Mouse (Mus musculus) layer of hippocampus, postnatal 36 days (tissue): ENCODE data around the gene Tenm3. TPM values are rescaled to one million over a fixed set of nuclear protein-coding genes. Genes with fewer than 3 reads are reported as not detected.

Source experiments
- DNase-seq, 2 experiments: peaks; one replicate each; pipeline ENCODE4 v3.0.0; 2022
- total RNA-seq, 2 experiments: library from RNA; stranded (reverse); gene quantifications; 2 replicates each; pipeline ENCODE4 v1.2.3; 2021

The Tenm3 gene
- total RNA-seq, 2 experiments from 2014 or later, result 75.0 to 76.7 TPM

DNA sequence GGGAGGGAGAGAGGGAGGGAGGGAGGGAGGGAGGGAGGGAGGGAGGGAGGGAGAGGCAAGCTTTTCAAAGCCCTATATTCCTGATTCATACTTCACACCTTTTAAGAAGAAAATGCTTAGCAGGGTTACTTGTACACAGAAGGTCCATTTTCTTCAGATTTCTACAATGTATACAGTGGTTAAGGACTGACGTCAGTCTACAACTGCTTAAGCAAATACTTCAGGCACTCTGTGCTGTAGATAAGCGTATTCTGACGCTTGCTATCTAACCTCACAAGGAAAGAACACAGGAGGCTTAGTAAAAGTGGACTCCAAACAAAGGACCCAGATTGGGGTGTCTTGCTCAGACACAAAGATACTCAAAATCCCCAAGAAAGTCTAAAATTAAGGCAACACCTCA is 34.6 kb downstream of the Tenm3 start:
- no peak for DNase-seq

DNA sequence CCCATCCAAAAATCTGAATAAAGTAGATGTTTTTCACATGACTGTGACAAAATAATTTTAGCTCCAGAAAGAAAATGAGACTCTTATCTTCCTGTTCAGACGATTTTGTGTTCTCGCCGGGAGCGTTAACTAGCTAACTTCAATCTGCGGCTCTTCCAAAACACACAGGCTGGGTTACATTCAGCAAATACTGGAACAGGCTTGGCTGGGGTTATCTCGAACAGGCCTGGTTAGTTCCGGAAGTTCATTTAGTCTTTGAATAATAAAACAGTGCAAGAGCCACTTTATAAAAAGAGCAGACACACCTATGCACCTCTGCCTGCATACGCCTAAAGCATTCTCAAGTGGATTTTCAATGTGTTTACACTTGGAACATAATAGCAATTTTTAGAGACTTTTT is 40.7 kb downstream of the Tenm3 start:
- DNase-seq, result no peak

DNA sequence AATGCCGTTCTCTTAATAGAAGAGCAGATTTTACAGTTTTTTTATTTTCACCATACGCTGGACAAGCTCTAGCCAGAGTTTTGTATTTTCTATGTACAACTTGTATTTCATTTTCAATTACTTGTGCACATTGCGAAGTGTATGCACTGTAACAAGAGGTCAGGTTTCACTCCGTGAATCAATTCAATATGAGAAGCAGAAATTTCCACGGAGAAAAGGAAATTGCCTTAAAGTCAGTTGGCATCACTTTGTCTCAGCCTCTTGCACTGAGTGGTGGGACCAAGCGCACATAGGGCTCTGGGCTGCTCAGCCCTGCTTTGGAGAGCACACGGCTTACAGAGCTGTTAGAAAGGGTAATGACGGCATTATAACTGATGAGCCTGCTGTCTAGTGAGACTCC is 41.5 kb downstream of the Tenm3 start:
- no peak for DNase-seq

DNA sequence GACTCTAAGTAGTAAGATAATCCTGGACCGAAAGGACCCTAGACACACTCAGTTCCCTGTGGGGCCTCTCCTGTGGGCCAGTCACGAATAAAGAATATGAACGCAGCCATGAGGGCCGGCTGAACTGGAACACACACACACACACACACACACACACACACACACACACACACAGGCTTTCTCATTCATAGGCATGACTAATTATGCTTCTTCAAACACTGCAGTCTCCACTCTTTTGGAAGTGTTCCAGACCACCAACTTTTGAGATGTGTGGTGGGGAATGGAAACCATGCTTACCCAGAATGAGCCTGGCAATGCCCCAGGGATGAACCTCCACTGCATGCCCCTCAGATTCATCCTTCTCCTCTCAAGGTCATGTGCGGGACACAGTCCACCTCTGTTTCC is 45.8 kb downstream of the Tenm3 start:
- DNase-seq, result no peak

DNA sequence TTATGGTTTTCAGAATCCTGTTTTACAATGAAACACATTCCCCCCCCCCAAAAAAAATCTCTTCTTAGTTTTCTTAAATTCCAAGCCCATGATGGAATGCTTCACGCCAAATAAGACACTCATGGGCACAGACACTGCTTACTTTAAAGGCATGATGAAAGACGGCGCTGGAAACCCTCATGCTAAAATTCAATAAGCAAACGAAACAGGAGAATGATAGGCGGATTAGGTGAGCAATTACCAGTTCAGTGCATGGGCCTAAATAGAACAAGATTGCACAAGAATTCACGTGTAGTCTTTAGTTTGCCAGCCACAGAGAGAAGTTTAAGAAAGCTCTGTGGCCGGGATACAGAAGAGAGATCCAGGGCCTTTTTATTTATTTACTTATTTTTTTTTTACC is 49.5 kb downstream of the Tenm3 start:
- no peak for DNase-seq

DNA sequence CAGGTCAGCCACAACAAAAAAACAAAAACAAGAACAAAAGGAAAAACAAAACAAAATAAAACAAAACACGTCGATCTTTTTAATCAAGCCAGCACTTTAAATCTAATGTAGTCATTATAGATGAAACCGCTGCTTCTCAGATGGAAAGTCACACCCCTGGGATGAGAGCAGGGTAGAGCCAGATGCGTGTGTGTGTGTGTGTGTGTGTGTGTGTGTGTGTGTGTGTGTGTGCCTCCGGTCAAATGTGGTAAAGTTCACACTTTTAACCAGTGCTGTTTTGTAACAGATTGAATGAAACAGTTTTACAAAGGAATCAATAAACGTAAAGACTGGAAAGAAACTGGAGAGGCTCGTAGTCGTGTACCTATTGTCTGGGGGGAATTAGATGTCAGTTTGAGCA is 50.0 kb downstream of the Tenm3 start:
- no peak for DNase-seq

DNA sequence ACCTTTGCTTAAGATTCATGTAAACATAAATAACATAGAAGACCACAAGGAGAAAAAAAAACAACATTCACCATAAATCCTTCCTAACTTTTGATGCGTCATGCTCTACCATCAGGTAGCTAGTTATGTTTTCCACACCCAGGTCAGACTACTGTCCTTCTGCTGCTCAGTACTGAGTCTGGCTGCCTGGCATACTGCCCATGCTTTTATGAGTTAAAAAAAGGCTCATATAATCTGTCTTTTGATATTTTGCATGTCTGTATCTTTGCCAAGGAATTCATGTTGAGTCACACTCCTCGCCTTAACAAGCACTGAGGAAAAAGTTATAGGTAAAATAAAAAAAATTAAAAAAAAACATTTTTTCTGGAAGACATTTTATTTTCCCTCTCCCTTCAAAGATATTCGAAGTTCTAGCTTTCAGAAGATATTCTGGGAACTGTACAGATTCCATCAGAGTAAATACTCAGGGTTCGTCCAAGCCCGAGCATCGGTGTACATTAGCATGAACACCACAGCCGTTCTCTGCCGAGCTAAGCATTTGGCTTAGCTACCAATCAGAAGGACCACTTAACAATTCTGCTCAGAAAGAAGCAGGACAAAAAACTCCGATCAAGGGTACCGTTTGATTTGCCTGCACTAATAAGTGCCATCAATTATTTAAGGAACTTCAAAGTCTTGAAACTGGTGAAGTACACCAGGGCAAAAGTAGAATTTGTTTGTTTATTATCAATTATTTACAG is 51.0 kb downstream of the Tenm3 start:
- no peak for DNase-seq

DNA sequence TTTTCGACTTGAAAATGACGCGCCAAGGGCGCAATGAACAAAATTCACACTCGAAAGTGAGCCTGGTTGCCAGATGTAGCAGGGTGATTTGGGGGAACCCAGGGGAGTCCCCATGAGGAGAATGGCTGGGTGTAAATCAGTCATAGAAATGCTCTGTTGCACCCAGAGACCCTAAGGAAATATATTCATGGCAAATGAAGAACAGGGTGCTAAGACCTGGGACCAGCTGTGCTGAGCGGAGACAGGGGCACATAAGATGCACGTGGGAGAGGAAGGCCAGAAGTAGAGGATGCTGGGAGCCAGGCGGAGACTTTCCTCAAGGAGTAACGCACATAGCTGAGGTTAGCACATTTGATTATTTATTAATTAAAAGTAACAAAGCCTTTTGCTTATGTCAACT is 60.4 kb downstream of the Tenm3 start:
- no peak for DNase-seq

DNA sequence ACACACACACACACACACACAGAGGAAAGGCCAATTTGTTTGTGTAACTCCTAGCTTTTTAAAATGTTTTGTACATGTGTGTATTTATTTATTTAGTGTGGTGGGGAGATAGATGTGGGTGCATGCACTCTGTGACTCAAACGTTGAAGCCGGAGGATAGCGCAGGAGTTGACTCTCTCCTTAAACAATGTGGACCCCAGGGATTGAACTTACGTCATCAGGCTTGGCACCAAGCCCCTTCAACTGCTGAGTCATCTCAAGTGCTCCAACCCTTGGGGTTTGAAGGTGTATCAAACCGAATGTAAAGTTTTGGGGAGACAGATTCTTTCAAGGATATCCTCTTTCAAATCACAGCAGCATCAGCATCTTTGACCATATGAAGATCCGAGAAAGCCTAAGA is 63.1 kb downstream of the Tenm3 start:
- DNase-seq, result no peak

DNA sequence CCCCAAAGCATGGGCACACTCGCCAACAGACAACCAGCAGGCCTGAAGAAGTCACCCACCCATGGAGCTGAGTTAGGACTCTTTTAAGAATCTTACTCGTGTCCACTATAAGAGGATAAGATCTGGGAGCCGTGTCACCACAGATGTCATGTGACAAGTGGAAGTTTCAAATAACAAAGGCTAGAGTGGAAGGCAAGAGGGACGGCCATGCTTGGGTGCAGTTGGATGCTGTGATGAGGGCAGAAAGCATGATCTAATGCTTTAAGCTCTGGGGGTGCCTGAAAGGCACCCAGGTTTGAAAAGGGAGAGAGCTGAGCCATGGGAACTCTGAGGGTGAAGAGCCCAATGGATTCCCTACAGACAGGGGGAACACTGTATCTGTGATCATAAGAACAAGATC is 64.6 kb downstream of the Tenm3 start:
- DNase-seq, result no peak

DNA sequence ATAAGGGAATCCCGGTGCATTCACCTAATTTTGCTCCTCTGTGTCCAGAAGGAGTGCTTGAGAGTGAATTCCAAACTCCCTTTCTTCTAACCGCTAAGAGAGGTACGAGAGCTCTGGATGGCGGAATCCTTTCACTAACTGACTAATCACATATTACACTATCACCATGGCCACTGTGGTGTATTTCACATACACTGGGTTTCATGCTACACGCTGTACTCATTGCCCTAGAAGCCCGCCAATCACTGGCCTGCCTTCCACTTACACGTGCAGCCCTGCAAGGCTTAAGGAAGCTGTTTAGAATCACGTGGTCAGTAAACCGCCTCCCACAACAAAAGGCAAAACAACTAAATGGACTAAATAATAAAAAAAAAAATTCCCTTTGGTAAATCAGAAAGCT is 67.7 kb downstream of the Tenm3 start:
- DNase-seq, result no peak

DNA sequence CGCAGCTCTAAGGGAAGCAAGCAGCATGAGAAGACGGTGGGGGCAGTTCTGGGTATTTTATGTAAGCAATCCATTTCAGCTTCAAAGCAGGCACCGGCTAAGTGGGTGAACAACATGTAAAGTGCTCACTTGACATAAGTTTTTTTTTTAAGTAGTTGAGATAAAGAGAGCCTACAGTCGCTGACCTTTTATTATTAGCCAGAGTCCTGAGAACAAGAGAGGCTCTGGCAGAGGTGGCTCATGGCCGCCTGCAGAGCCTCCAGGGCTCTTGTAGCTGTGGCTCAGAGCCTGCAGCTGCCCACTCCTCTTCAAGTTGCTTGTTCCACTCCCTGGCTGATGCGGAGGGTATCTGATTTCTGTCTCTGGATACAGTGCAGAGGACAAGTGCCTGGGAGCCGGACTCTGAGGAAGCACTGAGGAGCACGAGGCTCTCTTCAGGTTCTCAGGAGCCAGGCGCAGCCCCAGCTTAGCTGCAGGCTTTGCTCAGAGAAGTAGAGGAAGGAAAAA is 68.2 kb downstream of the Tenm3 start:
- DNase-seq, result no peak

DNA sequence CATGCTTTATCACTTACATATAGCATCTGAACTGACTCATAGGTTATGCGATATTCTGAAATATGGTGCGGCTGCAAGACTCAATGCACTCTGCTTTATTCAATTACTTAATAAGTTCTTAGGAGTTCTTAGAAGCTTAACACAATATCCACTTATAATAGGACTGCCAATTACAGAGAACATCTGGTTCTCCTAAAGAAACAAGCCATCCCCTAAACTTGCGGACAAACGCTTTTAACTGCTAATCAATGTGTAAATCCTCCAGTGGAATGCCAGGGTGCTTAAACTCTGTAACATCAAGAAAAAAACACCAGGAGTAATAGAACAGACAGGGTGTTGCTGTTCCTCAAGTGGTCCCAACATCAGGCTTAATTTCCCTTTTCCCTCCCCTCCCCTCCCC is 68.9 kb downstream of the Tenm3 start:
- DNase-seq, result no peak

DNA sequence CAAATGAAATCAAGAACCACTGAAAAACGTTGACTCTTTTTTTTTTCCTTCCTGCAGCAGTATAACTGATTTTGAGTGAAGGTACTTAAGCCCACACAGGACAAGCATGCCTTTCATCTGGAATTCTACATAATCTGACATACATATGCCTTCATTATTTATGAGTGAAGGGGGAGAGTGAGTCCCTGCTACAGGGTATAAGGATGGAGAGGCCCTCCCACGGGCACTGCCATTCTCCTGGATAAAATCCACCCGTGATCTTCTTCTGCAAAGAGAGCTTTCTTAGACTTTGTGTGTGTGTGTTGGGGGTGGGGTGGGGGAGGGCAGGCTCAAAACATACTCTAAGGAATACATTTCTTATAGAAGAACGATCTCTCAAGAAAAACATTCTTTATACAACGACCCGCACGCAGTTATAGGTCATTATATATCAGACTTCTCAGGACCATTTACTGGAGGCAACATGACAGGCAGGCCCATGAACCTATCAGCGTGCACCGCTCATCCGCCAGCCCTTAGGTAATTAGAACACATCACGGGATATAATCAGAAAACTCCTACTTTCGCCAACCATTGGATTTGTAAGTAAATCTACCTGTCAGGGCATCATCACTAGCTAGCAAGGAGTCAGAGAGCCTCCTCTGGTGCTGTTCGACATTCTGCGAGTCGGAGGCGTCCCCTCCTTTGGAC is 77.1 kb downstream of the Tenm3 start:
- no peak for DNase-seq

DNA sequence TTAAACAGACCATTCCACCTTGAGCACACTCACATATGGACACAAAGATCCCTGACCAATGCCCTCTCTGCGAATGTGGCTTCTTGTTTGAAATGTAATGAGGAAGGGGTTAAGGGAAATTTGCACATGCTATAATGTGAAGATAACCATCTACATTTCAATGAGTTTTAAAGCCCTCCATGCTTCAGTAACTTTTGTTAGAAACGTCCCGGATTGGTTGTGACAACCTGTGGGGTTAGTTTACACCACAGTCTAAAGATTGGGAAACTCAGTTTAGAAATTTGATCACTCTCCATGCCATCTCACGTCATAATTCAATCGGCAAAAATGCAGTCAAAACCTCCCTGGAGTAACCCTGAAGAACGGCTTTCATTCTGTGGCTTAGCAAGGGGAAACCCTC is 78.5 kb downstream of the Tenm3 start:
- DNase-seq, result no peak

DNA sequence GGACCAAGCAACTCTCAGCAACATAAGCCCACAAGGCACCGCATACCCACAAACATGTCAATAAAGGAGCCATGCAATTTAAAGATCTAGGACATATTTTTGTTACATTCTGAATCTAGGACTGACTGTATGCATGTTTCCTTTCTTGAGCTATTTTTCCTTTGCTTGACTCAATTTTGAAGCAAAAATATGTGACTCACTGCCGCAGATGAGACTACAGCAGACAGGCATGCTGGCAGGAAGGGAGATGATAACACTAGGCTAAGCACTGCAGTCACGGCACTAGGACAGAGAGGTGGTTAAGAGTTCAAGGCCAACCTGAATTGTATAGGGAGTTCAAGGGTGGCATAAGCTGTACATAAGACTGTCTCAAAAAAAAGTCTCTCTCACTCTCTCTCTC is 79.7 kb downstream of the Tenm3 start:
- DNase-seq, result no peak

DNA sequence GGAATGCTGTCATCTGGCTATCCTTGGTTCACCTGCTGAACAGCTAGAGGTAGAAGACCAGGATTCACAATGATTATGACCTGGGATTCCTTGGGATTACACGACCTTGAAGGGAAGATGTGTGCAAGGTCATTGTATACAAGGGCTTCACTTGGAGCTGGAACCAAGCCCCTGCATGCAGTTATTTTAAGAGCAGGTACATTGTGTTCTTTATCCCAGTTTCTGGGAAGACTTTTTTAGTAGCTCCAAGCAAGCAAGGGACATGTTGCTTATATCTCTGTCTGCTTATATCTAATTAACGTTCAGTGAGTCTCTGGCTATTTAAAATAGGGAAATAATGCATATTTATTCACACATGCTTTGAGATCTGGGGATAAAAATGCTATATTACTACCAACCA is 86.9 kb downstream of the Tenm3 start:
- DNase-seq, result no peak

DNA sequence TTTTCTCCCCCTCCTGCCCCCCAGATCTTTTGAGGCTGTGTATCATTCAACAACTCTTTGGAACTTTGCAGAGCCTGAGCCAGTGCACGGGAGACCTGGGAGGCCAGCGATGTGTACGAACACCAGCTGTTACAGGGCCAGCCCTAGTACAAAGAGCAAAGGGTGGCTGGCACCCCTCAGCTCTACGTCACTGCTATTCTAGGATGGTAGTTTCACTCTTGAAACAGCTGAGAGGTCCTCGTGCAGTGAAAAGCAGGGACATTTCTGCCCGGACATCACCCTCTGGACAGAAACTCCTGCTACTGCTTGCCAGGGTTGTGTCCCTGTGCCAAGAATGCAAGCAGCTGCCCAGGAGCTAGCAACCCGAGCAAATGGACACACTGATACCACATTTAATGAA is 88.3 kb downstream of the Tenm3 start:
- DNase-seq, result no peak

DNA sequence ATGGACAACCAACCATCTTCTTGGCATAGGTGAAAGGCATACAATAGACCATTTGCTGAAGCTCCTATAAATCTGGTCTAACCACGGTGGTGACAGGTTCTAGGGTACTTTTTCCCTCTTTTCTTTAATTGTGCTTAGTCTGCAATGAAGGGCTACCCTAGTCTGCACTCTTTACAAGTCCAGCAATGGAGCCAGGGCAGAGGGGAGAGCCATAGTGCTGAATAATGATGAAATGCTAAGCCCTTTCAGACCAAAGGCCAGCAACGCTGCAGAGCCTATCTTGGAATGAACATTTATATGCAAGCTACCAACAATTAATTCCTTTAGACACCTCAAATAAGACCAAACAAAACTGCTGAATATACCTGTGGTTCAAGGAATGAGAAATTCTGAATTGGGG is 88.8 kb downstream of the Tenm3 start:
- no peak for DNase-seq

DNA sequence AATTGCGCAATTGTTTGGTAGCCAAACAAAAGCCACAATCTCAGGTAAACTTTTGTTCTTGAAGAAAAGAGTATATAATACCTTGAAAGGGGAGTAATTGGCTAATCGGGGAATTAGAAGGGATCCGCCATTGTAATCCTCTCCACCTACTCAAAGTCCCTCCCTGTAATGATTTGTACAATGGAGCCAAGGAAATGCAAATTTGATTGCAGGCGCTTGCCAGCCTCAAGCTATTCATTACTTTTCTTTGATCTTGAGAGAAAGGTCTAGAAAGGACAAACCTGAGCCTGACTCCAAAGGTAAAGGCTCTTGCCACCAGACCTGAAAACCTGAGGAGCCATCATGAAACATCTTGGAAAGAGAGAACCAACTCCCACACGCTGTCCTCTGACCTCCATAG is 91.8 kb downstream of the Tenm3 start:
- DNase-seq, result no peak

DNA sequence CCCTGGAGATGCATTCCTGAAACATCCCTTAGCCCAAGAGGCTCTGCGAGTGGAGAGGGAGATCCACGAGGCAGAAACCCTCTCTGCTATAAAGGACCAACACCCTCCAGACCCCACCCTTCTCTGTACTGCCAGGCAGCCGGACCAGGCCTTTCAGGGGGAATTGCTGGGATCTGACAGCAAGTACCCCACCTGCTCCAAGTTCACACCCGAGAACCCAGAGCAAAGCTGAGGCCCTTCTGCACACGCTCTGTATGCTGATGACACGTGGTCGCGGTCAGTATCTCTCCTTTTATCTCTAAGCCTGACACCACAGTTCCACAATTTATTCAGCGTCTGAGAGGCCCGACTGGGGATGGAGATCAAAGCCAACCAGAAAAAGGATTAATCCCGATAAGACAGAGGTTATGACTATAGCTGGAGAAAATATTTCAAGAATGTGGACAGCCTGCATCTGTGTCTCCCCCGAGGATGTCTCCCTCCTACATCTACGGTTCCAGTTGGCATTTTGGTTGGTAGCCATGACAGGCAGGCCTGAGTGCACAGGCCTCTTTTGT is 95.2 kb downstream of the Tenm3 start:
- no peak for DNase-seq

DNA sequence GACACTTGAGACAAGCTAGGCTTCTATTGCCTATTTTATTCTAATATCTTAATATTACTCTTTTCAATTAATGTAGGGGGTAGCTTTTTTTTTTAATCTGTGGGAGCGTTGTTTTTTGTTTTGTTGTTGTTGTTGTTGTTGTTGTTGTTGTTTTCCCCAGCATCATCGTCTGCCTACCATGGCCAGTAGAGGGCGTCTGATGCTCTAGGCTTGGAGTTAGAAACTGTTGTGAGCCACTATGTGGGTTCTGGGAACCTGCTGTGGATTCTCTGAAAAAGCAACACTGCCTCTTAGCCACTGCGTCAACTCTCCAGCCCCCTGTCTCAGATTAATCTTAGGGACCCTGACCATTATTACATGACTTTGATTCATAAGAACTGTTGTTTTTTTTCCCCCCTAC is 99.8 kb downstream of the Tenm3 start:
- DNase-seq, result no peak

DNA sequence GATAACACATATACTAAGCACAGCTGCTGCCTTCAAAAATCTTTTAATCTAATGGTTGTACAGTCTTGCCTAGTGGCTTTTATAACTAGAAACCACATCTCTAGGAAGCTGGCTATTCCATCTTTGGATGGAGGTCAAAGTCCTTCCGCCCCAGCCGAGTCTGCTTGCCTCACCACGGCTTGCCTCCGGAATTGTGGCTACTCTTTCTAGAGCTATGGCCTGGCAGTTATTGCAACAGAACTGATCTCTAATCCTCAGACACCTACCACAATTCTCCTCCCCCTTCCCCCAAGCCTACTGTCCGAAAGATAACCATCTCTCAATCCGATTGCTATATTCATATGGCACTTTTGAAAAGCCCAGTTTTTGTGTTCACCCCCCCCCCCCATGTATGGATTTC is 101.0 kb downstream of the Tenm3 start:
- DNase-seq, result no peak

DNA sequence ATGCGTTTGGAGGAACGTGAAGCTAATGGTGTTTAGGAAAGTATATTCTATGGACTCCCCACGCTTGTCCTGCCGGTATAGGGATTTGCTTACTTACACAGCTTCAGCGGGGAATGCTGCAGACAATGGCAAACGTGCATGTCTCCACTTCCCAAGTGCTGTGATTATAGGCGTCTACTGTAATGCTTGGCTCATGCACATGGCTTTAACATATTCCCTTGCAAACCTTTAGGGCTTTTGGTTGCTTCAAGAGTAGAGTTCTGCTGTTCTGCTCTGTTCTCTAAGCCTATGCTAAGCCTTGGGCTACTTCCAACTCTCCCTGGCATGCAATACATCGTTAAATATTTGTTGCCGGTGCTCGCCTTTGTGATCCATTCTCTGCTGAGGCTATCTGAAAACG is 102.8 kb downstream of the Tenm3 start:
- peak; percentile 9 to 20 for DNase-seq
